Mouse (Mus musculus): ENCODE measurements at regions not wholly inside any gene's neighbourhood (a gene's known extent, or its start where the extent isn't known, plus 50 kb on each side); places are given as distances from the start of the nearest gene placed in this dataset.
A peak's percentile ranks its signal among the peaks of the same experiment; 100 is the strongest.

DNA sequence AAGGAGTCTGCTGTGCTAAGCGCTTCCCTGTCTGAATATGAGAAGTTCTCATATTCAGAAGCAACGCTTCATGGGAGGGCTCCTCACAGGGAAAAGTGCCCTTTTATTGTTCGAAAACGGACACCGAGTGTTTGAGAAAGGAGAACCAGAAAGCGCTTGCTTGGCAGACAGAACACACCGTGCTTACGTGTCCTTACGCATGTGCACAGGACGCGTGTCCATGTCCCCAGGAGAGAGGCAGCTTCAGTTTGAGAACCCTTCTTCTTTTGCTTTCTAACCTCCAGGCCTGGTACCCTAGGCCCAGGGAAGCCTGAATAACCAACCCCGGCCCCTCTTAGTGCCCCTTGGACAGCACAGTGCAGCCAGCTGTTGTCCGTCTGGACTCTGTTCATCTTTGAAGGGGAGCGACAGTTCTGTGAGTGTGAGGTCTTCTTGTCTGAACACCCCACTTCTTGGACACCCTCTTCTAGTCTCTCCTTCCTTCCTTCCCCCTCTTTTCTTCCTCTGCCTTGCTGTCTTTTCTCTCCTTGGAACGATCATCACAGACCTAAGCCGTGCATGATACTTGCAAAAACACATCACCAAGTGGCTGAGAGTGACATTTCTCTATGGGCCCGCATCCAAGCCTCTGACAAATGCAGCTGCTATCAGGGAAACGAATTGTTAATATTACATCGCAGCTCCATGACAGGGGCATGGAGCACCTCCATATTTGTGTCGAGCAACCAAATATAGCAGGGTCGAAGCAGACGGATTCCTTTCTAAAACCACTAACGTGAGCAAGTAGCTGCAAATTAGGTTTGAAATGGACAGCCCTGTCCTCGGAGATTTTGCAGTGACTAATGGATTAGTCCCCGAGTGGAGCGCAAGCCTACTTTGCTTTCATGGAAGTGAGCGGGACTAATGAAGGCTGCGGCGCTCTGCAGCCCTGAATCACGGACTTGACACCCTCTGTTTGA is 149.9 kb upstream of the Sulf2 start:
- TF ChIP-seq POLR2A (IDR thresholded peaks at IDR 0.05; ENCODE audit: insufficient read length, low read depth) (no peak), CEBPB (IDR thresholded peaks at IDR 0.05; ENCODE audit: insufficient read depth, poor library complexity, severe bottlenecking) (no peak), MAX (IDR thresholded peaks at IDR 0.05; ENCODE audit: low read depth) (no peak), POLR2AphosphoS2 (IDR thresholded peaks at IDR 0.05; ENCODE audit: insufficient read length, low read depth) (no peak), MYOD1 (IDR thresholded peaks at IDR 0.05; ENCODE audit: control insufficient read depth in 1 of 3, insufficient read length in 2 of 3, low read depth in 2 of 3) (peak in 1 of 3 experiments; percentile 24), USF1 (IDR thresholded peaks at IDR 0.05; ENCODE audit: low read depth) (no peak)
